Mouse (Mus musculus) brain, embryonic 14.5 days (tissue): ENCODE results near the gene Pkd1l1.

Experiments
- CTCF ChIP-seq: fragments of 200-500 bp; IDR thresholded peaks from 2 replicates; pipeline ENCODE4 v1.5.1; 2012; ENCODE audit warnings: inconsistent platforms, mild to moderate bottlenecking, moderate library complexity, borderline replicate concordance; ENCODE audit not compliant: insufficient read depth, insufficient read length; ENCODE audit errors: extremely low read depth
- POLR2A ChIP-seq: fragments of 200-500 bp; IDR thresholded peaks from 2 replicates; pipeline ENCODE4 v1.6.1; 2012; ENCODE audit warnings: mild to moderate bottlenecking, inconsistent platforms, borderline replicate concordance; ENCODE audit not compliant: poor library complexity, insufficient read depth, insufficient read length, severe bottlenecking; ENCODE audit errors: extremely low read depth

DNA sequence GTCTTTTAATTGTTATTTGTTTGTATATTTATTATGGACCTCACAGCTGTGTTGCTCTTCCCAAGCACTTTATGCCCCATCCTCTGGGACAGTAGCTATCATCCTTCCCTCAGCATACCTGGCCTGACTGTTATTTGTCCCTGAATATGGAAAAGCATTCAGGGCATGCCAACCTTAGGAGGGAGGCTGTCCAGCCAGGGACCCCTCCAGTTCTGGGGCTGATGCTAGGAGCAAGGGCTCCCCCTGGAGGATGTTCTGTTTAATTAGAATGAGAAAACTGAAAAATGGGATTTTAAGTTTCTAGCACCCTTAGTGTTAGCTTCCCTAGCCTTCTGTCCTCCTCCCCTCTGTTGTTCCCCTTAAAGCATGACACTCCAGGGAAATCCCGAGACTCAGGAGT, 17.4 kb downstream of the Pkd1l1 start:
- TF ChIP-seq CTCF (peak; percentile 68), POLR2A (no peak)
